Mouse (Mus musculus): ENCODE results near the gene Mtus2.

Mtus2 gene

DNA sequence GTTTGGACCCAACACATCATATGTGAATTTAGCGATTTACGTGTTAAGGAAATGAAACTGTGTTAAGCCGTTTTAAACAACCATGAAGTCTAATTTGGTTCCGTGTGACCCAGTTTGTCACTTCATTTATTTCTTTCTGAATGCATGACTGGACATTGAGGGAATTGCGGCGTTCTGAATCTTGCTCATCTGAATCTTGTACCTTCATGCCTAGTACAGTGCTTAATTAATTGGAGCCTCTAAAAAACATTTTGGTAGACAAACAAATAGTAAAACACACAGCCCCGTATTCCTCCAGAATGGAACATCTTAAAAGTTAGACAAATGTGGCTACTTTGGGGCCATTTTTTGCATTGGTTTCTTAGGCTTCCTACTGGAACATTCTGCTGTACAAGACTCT lies 84.5 kb downstream of the Mtus2 start:
- DNase-seq (ENCODE audit: low spot score in 2 of 2): no peak

DNA sequence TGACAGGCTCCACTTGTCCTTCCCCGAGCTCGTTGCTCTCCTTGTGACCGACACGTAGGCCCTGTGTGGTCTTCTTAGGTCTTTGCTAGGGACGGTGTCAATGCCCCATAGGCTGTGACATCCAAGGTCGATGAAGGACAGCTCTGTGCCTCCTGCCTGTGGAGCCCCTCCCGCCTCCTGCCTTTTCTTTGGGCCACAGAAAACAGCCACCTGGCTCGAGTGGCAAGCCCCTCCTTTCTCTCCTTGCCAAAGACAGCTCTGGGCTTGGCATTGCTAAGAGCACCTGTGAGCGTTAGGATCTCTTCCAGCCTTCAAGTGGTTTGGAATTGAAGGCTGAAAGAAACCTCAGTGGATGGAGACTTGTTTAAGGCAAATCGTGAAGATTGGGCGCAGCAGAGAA lies 91.1 kb downstream of the Mtus2 start:
- DNase-seq (ENCODE audit: low spot score in 2 of 2): no peak

DNA sequence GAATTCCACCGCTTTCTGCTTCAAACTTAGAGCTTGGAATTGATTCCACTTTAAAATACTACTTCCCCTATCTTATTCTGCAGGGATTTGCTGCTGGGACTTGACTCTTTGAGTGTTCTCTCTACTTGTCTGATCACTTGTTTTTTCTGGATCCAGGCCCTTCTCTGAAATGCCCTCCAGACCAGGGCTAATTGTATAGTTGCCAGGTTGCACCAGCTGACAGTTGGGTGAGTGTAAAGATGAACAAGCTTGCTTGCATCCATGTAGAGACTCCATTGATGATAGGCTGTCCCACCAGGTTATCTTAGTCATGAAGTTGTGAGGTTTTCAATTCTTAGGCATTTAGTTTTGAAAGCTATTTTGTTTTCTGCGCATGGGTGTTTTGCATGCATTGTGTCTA lies 92.2 kb downstream of the Mtus2 start:
- DNase-seq (ENCODE audit: low spot score in 2 of 2): no peak

DNA sequence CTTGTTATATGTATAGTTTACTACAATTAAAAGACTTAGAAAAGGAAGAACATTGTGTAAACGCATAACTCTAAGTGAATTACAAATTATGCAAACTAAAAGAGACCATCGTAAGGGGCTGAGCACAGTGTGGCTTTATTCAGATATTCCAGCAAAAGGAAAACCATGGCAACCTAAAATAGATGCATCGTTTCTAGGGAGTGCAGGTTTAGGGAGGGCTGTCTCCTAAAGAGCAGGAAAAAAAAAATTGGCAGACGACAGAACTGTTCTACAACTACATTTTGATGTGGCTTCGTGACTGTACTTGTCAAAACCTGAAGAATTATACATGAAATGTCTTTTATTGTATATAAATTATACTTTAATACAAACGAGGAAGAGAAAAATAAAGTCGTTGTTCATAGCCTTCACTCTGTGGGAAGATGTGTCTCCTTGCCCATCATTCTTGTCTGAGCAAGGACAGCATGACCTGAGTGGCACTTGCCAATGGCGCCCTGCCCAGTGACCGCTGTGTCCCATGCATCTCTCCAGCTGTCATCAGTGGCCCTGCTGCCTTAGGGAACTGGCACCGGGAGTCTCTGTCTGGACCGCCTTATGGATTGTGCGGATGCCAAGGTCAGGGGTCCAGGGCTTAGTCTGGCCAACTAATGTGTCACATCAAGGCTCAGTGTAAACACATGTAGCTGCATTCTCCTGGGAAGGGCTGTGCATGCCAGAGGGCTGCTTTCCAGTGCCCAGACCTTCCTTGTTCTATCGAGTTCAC lies 95.9 kb downstream of the Mtus2 start:
- DNase-seq (ENCODE audit: low spot score in 2 of 2): peak in 1 of 2 experiments; percentile 11

DNA sequence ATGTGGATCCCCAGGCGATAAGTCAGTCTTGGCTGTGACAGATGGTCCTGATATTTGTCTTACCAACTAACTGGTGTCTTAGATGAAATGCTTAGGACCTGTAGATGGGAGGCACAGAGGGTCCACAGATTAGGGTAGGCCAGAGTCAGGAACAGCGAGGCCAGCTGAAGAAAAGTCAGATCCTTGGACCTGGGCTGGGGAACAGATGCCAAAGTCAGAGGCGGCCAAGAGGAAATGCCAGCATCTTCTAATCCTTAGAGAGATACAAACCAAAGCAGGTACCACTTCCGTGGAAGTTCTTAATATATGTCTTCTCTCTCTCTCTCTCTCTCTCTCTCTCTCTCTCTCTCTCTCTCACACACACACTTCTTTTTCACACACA lies 96.5 kb downstream of the Mtus2 start:
- DNase-seq (ENCODE audit: low spot score in 2 of 2): no peak

DNA sequence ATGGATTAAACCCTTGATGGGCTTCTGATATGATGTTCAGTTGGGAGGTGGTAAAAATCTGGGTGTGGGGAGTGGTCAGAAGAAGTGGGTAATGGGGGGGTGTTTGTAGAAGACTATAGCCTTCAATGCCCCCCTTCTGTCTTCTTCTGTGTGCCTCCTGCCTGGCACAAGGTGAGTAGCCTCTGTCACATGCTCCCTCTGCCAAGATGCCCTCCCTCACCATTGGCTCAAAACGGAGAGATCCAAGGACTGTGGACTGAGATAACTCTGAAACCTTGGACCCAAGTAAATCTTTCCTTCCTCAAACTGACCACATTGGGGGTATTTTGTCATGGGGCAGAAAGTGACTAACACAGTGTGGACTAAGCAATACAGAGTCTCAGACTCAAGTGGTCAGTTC lies 99.7 kb downstream of the Mtus2 start:
- no peak for DNase-seq (ENCODE audit: low spot score in 2 of 2)

DNA sequence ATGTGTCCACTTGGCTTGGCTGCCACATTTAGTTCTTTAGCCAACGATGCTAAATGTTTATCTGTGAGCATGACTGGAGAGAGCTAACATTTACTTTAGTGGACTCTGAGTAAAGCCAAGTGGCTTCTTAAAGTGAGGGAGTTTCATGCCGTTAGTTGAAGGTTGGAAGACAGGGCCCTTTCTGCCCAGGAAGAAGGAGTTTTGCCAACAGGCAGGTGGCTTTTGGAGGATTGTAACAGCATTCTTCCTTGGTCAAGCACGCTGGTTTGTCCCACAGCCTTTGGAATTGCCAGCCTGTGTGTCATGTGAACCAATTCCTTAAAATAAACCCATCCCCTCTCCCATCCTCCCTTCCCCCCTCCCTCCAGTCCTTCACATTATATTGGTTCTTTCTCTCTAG lies 100.3 kb downstream of the Mtus2 start:
- no peak for DNase-seq (ENCODE audit: low spot score in 2 of 2)

DNA sequence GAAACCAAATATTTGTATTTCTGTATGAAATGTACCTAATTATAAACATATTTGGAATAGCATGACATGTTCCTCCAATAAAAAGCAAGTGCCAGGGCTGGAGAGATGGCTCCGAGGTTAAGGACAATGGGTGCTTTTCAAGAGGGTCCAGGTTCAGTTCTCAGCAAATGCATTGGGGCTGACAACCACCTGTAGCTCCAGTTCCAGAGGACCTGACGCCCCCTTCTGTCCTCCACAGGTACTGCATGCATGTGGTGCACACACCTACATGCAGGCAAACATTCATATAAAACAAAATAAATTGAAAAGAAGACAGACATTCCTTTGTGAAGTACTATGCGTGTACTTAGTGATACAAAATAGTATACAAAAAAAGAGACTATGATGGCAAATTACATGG lies 102.2 kb downstream of the Mtus2 start:
- DNase-seq (ENCODE audit: low spot score in 2 of 2): no peak

DNA sequence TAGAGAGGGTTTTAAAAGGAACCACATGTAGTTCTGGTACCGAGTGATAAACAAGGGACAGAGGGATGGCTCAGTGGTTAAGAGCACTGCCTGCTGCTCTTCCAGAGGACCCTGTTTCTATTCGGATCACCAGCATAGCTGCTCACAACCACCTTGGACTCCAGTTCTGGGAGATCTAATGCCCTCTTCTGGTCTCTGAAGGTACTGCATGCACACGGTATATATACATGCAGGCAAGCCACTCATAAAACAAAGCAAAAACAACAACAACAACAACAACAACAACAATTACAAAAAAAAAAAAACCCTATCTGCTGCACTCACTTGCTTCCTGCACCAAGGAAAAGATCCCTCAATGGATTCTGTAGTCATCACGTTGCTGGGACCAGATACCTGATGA lies 104.7 kb downstream of the Mtus2 start:
- DNase-seq (ENCODE audit: low spot score in 2 of 2): no peak

DNA sequence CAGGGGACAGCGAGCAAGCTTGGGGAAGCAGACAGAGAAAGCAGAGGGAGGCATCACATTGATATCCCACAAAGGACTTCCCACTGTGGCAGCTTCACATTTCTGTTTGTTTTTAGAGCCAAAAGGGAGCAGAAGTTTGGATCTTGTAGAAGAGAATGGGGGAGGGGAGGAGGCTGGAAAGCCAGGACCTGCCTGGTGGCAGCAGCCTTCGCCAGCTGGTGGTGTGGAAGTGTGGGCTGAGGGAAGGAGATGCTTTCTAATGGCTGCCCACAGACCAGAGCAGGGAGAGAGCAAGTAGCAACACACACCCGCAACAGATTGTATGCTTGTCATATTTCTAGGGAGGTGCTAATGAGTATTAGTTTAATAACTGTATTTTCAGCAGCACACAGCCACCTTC lies 106.6 kb downstream of the Mtus2 start:
- DNase-seq (ENCODE audit: low spot score in 2 of 2): no peak

DNA sequence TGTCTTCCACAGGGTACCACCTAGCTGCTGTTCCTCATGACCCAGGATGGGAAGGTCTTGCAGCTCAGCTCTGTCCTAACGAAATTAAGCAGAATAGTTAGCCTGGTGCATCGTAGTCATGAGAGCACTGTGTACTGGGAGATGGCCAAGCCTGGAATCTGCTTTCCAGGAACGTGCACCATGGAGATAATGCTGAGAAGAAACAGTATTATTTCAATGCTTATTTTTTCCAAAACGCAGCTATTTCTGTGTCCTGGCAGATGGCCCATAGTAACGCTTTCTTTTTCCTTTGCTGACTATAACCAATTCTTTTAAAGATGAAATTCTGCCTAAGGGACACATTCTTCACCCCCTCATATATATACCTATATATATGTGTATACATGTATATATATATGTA lies 108.1 kb downstream of the Mtus2 start:
- DNase-seq (ENCODE audit: low spot score in 2 of 2): no peak

DNA sequence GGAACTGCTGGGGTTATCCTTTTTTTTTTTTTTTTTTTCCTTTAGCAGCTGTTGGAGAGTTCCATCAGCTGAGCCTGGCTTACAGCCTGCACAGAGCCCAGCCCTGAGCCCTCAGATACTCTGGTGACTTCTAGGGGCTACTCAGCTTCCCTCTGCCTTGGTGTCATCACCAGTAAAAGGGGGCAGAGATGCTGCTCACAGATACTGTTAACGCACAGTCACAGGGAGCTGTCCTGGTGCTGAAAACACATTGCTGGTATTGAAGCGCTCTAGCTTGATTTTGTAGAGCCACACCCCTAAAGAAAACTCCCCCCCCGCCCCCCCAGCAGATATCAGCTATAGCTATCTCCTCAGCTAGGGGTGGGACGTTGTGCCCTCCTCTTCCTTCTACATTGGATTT lies 112.8 kb downstream of the Mtus2 start:
- no peak for DNase-seq (ENCODE audit: low spot score in 2 of 2)

DNA sequence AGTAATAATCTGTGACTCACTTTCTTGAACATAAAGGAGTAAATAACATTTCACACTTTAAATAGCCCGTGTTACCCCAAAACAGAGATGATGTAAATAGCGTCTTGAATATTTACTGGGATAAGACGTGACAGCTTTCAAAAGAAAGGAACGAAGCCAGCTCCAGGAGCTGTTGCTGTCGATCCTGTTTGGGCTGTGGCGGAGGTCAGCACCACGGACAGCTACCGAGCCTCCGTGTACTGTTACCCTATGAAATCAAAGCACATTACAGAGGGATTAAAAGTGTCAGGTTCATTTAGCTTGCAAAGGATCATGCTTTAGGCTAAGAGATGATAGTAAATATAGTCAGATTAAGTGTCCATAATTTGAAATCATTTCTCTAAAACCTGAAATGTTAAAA lies 114.7 kb downstream of the Mtus2 start:
- DNase-seq (ENCODE audit: low spot score in 2 of 2): no peak

DNA sequence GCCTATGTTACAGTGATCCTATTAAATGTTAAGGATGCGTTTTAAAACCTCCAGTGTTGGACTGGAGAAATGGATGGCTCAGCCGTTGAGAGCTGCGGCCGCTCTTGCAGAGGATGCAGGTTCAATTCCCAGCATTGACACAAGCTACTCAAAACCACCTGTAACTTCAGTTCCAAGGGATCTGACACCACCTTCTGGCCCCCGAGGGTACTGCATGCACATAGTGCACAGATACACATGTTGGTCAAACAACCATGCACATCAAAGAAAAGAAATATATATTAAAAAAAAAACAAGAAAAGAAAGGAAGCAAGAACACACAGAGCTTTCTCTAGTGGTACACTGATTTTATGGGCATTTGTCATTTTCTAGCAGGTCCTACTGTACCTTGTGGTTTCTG lies 116.3 kb downstream of the Mtus2 start:
- DNase-seq (ENCODE audit: low spot score in 2 of 2): no peak

DNA sequence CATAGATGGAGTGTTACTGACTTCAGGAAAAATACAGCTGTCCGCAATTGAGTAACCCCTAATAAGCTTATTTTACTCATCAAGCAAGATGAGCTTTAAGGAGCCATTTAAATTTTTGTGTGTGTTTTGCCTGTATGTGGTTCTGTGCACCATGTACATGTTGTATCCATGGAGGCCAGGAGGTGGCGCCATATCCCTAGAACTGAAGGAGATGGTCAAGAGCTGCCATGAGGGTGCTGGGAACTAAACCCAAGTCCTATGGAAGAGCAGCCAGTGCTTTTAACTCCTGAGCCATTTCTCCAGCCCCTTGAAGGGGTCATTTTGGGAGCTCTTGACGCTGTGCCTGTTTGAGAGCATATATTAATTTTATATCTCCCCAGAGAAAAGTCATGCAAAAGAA lies 122.6 kb downstream of the Mtus2 start:
- DNase-seq (ENCODE audit: low spot score in 2 of 2): no peak

DNA sequence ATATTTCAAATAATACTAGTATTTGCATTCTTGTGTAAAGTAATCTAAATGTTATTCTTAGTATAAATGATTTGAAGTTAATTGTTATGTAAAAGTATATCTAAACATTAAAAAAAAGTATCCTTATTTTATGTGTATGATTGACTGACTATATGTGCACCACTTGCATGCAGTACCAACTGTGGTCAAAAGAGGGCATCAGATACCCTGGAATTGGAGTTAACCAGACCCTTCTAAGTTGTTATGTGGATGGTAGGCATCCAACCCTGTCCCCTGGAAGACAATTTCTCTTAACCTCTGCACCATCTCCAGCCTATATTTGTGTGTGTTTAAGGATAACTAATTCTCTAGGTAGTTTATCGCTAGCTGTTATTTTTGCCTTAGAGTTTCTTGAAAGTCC lies 126.4 kb downstream of the Mtus2 start:
- no peak for DNase-seq (ENCODE audit: low spot score in 2 of 2)

DNA sequence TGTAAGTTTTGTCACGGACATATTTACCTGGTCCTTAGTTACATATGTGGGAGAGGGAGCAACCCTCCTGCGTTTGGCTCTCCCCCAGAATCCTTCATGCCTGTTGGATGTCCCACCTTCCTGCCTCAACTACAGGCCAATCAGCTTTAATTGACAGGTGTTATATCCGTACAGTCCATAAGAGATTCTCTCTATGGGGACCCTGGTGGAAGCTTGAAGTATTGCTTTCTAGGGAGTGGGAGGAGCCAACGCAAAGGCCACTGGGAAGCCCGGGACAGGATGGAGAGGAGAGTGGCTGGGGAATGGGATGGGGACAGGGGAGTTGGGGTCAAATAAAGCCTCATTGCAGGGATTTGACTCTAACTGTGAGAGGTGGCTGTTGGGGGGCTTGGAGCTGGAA lies 127.6 kb downstream of the Mtus2 start:
- no peak for DNase-seq (ENCODE audit: low spot score in 2 of 2)

DNA sequence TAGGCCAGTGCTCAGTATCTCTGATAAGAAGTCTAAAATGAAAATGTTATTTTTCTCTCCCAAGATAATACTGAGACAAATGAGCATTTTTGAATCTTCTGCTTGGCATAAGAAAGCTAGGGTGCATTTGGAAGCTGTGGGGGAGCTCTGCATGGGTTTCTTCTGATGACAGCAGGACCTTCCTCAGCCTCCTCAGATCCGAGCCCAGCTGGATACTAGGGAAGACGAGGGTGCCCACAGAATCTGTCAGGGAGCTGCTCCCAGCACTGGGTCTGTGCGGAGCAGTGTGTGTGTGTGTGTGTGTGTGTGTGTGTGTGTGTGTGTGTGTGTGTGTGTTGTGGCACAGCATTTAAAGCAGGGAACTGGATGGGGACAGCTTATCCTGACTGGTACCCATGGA lies 130.7 kb downstream of the Mtus2 start:
- no peak for DNase-seq (ENCODE audit: low spot score in 2 of 2)

DNA sequence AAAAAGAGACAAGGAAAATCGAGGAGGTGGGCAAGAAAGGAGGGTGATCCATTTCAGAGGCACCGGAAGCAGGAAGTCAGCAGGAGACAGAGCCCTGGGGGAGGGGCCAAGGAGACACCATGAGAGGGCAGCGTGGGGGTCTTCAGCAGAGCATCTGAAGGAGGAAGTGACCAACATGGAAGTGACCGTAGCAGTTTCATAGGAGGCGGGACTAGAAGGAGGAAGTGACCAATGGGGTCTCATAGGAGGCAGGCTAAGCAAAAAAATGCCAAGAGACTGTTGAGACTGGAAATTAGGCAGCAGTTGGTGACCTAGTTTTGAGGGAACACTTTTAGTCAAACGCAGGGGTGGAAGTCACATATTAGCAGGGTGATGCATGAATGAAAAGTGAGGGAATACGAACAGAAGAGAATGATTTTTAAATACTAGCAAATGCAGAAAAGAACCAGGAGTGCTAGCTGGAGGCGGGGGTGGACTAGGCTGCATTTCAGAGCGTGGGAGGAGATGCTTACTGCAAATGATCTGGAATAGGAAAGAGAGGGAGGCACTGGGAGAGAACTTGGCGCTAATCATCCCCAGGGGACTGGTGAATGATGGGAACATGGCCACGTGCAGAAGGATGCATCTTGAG lies 133.2 kb downstream of the Mtus2 start:
- DNase-seq (ENCODE audit: low spot score in 2 of 2): peak; percentile 33 to 39

DNA sequence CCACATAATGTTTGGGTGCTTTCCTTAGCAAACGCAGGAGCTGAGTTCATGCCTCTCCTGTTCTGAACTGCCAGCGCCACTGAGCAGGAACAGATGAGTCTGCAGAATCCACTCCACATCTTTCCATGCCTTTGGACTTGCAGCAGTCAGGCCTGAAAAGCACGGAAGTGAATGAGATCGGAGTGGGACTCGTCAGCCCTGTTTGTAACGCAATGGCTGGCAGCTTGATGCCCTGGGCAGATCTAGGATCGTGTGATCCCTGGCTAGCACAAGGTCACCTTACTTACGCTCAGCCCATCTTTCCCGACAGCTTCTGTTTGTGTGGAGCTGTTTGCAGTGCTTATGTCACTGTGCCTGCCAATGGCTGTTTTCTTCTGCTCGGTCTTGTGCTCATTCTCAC lies 137.5 kb downstream of the Mtus2 start:
- no peak for DNase-seq (ENCODE audit: low spot score in 2 of 2)

DNA sequence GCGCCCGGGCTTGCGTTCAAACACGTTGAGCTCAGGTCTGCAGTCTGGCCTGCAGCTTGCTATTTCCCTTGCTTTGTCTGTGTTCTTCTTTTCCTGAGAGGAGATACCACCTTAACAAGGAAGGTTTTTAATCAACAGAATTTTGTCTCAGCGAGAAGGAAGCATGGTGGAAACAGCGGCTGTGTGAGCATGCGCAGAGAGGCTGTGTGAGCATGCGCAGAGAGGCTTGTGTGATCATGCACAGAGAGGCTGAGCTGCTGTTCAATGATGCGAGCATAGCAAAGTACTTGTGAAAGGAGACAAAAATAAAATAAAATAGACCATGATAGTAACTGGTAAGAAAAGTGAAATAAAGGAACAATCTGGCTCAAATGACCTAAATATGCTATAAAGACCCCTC lies 142.2 kb downstream of the Mtus2 start:
- DNase-seq (ENCODE audit: low spot score in 2 of 2): no peak

DNA sequence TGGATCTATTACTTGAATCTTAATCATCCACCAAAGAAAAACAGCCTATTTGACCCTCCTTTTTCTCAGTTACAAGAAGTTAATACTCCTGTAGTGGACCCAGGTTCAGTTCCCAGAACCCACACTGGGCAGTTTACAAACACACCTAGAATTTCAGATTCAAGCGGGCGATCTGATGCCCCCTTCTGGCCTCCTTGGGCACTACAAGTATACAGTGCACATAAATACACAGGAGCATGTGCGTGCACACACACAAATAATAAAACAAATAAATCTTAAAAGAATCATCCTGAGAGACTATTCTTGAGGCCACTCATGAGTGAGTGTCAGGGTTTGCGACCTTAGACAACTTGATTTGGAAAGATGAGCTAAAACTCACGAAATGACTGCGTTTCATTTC lies 150.2 kb downstream of the Mtus2 start:
- DNase-seq (ENCODE audit: low spot score in 2 of 2): no peak

DNA sequence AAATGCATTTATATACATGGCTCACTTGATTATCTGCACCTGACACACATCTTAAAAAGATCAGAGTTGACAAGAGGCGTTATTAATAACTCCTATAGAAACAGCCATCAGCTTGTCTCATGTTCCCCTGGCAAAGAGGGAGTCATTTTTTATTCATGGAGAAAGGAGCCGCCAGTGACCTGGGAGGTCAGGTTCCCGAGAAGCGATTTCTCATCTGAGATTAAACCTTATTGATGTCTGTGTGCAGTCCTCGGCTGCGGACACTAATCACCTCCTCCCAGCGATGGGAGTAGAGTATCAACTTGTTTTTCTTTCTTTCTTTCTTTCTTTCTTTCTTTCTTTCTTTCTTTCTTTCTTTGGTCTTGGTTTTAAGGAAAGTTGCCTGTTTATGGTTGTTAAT lies 150.8 kb downstream of the Mtus2 start:
- no peak for DNase-seq (ENCODE audit: low spot score in 2 of 2)

DNA sequence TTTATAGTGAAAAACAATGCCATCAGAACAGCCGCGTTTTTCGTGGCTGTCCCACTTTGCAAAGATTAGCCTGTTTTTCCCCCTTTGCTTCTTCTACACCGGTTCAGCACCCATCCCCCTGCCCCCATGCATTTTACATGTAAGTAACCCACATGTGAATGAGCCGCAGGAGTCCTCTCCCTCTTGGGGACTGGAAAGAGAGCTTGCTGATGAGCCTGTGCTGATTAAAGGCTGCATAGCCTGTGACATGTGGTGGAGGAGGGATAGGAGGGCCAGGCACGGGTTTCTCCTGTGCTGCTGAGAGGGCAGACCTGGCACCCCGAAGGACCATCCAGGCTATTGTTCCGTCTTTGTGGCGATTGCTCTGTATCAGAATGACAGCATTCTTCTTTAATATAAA lies 151.2 kb downstream of the Mtus2 start:
- DNase-seq (ENCODE audit: low spot score in 2 of 2): no peak

Data from frontal cortex, postnatal 14 days (tissue).